Mouse (Mus musculus) right cerebral cortex, postnatal 36 days (tissue): Measurements from ENCODE around the gene Rnf144b.

Experiments
- DNase-seq, 2 experiments: peaks; one replicate each; pipeline ENCODE4 v3.0.0; 2022; ENCODE audit warnings: low spot score in 2 of 2, mixed read lengths in 1 of 2

The Rnf144b gene

GRCm38 (mm10) chr13:47124449-47124848 lies 2.0 kb downstream of the Rnf144b start:
- DNase-seq, result no peak

DNA sequence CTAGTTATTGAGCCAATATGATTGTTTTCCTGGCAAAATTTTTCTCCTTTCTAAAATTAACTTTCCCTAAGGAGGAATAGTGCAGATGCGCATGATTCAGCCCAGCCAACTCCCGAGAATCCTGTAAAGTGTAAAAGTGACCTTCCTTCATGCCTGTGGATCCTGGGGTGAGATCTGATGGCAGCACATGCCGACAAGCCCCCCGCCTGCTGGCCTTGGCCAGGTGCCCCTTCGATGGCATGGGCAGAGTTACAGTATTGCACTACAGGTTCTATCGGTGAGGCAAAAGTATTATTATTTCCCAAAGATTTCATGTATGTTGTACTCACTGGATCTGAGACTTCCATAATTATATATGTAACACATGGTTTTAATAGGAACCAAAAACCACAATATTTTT lies 2.5 kb downstream of the Rnf144b start:
- DNase-seq, result no peak

DNA sequence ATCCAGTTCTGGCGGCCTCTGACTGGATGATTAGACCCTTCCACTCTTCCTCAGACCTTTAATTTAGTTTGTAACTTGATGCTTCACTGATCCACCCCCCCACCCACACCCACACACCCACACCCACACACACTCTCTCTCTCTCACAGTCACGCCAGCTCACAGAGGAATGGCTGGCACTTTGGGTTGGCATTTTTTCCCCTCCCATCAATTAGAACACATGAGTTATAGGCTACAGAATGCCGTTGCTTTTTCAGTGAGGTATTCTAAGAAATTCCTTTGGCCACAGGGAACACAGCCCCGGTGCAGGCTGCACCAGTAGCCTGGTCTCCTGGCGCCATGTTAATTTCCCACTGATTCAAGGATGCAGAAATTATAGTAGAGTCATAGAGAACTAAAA lies 3.1 kb downstream of the Rnf144b start:
- no peak for DNase-seq

GRCm38 (mm10) chr13:47129090-47129489 lies 6.6 kb downstream of the Rnf144b start:
- no peak for DNase-seq

- DNase-seq, result no peak
Observed at GRCm38 (mm10) chr13:47133058-47133457, 10.6 kb downstream of the Rnf144b start.

- peak; percentile 46 to 65 for DNase-seq
Observed at GRCm38 (mm10) chr13:47134836-47135235, 12.4 kb downstream of the Rnf144b start.

- DNase-seq, result no peak
Observed at GRCm38 (mm10) chr13:47135741-47136140, 13.3 kb downstream of the Rnf144b start.

- no peak for DNase-seq
Observed at GRCm38 (mm10) chr13:47142764-47143163, 20.3 kb downstream of the Rnf144b start.

DNA sequence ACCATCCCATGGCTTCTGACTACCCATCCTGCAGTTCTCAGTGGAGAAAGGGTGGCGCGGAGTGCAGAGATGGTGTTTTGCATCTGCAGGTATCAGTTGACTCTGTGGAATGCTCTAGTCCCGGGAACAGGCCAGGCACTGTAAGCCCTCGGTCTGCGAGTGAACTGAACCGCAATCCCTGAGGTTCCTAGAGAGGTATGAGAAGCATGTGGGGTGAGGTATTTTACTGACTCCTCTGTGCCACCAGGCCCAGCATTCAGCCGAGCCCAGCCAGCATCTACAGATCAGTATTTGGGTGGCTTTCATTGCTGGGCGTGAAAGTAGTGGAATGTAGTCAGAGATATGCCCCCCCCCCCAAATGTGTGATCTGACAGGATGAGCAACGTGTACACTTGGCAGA lies 23.5 kb downstream of the Rnf144b start:
- no peak for DNase-seq

DNA sequence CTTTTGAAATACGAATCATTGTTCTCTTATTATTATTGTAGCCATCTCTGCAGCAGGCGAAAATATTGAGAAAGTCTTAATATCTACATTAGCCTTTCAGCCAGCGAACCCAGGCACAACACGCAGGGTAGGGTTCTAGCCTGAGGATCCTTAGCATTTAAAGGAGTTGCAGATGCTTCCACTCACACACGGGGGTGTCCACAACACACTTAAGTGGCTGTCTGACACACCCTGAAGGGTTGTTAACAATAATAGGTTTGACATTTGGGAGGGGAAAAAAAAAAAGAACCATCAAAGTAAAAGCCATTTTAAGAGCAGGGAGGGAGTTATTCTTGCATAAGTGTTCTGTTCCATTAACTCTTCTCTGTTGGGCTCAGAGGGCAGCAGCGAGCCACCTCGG lies 23.9 kb downstream of the Rnf144b start:
- DNase-seq, result no peak

GRCm38 (mm10) chr13:47148573-47148972 lies 26.1 kb downstream of the Rnf144b start:
- peak; percentile 74 to 86 for DNase-seq

GRCm38 (mm10) chr13:47149993-47150392 lies 27.5 kb downstream of the Rnf144b start:
- no peak for DNase-seq

DNA sequence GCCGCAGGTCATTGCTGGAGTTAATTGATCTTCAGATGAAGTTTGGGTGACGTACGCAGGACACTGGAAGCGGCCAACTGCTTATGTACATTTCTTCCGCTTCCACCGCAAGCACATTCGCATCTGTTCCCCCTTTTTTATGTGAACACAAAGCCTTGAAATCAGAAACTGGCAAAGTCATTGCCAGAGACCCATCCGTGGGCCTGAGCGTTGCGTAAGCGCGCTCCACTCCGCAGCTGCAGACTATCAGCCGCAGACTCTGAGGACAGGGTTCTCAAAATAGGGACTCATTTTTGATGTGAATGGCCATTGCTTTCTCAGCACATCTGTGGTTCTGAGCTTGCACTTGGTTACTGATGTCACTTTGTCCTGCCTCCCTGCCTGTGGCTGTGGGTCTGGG lies 28.6 kb downstream of the Rnf144b start:
- DNase-seq, result peak in 1 of 2 experiments; percentile 23

- no peak for DNase-seq
Observed at GRCm38 (mm10) chr13:47152390-47152789, 29.9 kb downstream of the Rnf144b start.

DNA sequence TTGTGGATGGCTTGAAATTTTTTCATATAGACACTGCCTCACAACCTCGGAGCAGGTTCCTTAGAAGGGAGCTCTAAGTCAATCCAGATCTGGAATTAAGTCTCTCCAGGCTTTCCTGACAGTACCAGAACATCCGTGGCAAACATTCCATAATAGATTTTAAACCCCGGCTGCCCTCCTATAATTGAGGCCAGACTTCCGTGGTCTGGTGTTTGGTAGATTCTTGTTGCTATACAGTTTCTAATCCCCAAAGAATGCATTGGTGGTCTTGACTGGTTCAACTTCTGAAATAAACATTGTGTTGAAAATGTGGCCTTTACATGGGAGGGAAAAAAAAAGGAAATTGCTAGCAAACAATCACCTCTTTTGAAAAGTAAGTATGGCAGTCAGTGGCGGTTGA lies 30.8 kb downstream of the Rnf144b start:
- no peak for DNase-seq

- no peak for DNase-seq
Observed at GRCm38 (mm10) chr13:47154866-47155265, 32.4 kb downstream of the Rnf144b start.

DNA sequence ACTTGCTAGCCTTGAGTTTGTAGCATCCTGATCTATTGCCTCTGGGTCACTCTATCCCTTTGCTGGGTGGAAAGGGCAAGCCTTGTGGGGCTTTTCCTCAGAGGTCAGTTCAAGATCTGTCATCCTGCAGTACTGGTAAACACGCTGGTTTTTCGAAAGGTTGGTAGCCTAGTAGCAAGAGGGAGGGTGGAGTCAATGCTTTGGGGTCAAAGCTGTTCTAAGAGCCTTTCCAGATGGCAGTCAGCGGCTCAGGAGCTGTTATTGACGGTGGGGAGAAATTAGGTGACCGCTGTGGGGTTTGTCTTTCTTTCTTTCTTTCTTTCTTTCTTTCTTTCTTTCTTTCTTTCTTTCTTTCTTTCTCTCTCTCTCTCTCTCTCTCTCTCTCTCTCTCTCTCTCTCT lies 34.4 kb downstream of the Rnf144b start:
- no peak for DNase-seq

DNA sequence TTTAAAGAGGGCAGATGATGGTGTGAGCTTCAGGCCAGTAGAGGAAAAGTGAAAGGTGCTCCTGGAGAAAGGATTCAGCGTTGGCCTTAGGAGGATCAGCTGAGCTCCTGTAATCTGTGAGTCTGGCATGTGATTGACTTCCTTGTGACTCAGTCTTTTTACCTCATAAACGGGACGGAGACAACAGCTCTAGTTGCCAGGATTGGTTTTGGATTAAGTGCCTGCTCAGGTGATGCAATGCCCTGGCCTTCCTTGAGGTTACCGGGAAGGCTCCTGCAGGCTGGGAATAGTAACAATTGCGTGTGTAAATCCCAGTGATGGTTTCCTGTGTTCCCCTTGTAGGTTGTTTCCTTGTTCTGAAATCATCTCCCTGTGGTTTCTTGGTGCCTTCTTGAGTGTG lies 39.5 kb downstream of the Rnf144b start:
- DNase-seq, result no peak

GRCm38 (mm10) chr13:47164732-47165131 lies 42.3 kb downstream of the Rnf144b start:
- no peak for DNase-seq

GRCm38 (mm10) chr13:47165261-47165660 lies 42.8 kb downstream of the Rnf144b start:
- no peak for DNase-seq

DNA sequence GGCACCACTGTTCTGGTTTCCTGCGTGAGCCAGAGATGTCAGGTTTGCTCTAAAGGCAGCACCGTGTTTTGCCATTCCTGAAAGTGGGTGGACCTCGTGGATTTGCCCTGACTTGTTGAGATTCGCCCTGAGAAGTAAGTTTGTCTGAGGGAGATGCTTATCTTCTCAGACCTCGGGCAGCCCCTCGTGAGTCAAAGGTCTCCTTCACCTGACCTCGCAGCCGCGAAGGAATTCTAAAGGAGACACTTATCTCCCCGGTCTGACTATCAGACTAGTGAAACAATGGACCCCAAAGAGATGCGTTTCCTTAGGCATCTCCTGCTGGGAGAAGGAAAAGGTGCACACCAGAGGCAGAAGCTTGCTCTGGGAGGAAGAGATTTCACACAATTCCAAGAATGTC lies 46.0 kb downstream of the Rnf144b start:
- no peak for DNase-seq

DNA sequence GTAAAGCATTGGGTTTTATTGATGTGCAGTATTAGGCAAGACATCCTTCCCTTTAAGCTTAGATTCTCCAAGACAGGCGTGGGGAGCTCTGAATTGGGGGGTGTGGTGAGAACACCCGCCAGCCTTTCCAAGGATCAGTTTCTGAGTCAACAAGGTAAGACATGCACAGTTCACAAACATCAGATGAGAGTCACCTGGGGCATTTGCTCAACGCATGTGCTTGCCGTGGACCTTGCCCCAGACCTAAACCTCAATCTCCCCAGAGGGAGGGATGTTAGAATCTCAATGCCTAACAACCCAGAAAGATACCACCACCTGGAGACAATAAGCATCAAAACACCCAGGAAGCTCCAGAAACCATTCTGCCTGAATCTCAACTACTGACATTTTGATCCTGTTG lies 47.6 kb downstream of the Rnf144b start:
- no peak for DNase-seq

- DNase-seq, result no peak
Observed at GRCm38 (mm10) chr13:47170811-47171555, 48.5 kb downstream of the Rnf144b start.

GRCm38 (mm10) chr13:47172891-47173290 lies 50.4 kb downstream of the Rnf144b start:
- DNase-seq, result no peak
